Mouse (Mus musculus) c-Kit-positive CD71-positive TER-119-positive erythroid progenitor cells, embryonic 14.5 days (primary cell): ENCODE results near the gene Gltp.

Experiments used
- DNase-seq: peaks from one replicate; pipeline ENCODE4 v3.0.0-alpha.2; 2013; ENCODE audit warnings: low spot score

Gltp gene

GRCm38 (mm10) chr5:114702403-114703392 lies 11.9 kb upstream of the Gltp start:
- DNase-seq = peak; percentile 58

GRCm38 (mm10) chr5:114699015-114699414 lies 8.2 kb upstream of the Gltp start:
- DNase-seq = no peak

GRCm38 (mm10) chr5:114698044-114698746 lies 7.4 kb upstream of the Gltp start:
- DNase-seq = no peak

GRCm38 (mm10) chr5:114696939-114697338 lies 6.2 kb upstream of the Gltp start:
- no peak for DNase-seq

GRCm38 (mm10) chr5:114695775-114696174 lies 5.0 kb upstream of the Gltp start:
- DNase-seq = no peak

- DNase-seq = peak; percentile 27
Measured at GRCm38 (mm10) chr5:114689700-114690366, 951 bp downstream of the Gltp start.

GRCm38 (mm10) chr5:114688703-114689102 lies 2.1 kb downstream of the Gltp start:
- no peak for DNase-seq

- peak; percentile 38 for DNase-seq
Measured at GRCm38 (mm10) chr5:114687901-114688300, 2.9 kb downstream of the Gltp start.

GRCm38 (mm10) chr5:114686726-114687210 lies 4.0 kb downstream of the Gltp start:
- no peak for DNase-seq

GRCm38 (mm10) chr5:114685986-114686385 lies 4.8 kb downstream of the Gltp start:
- no peak for DNase-seq

- DNase-seq = no peak
Measured at GRCm38 (mm10) chr5:114681717-114682116, 9.1 kb downstream of the Gltp start.

- no peak for DNase-seq
Measured at GRCm38 (mm10) chr5:114680676-114681285, 10.0 kb downstream of the Gltp start.

GRCm38 (mm10) chr5:114679841-114680591 lies 10.8 kb downstream of the Gltp start:
- no peak for DNase-seq

- no peak for DNase-seq
Measured at GRCm38 (mm10) chr5:114674594-114674993, 16.2 kb downstream of the Gltp start.

GRCm38 (mm10) chr5:114673114-114673513 lies 17.7 kb downstream of the Gltp start:
- DNase-seq = no peak

- no peak for DNase-seq
Measured at GRCm38 (mm10) chr5:114669014-114669413, 21.8 kb downstream of the Gltp start.

GRCm38 (mm10) chr5:114667228-114667856 lies 23.4 kb downstream of the Gltp start:
- DNase-seq = peak; percentile 97

- no peak for DNase-seq
Measured at GRCm38 (mm10) chr5:114666659-114667058, 24.1 kb downstream of the Gltp start.

- no peak for DNase-seq
Measured at GRCm38 (mm10) chr5:114664750-114665149, 26.0 kb downstream of the Gltp start.

- no peak for DNase-seq
Measured at GRCm38 (mm10) chr5:114664139-114664538, 26.6 kb downstream of the Gltp start.

- DNase-seq = no peak
Measured at GRCm38 (mm10) chr5:114661029-114661428, 29.8 kb downstream of the Gltp start.
